Mouse (Mus musculus): ENCODE data around the gene Gtf2h4. TPM values are rescaled to one million over a fixed set of nuclear protein-coding genes. Genes with fewer than 3 reads are reported as not detected.

The Gtf2h4 gene
- polyA plus RNA-seq, 1 experiment from 2014 or later: 39.5 TPM

DNA sequence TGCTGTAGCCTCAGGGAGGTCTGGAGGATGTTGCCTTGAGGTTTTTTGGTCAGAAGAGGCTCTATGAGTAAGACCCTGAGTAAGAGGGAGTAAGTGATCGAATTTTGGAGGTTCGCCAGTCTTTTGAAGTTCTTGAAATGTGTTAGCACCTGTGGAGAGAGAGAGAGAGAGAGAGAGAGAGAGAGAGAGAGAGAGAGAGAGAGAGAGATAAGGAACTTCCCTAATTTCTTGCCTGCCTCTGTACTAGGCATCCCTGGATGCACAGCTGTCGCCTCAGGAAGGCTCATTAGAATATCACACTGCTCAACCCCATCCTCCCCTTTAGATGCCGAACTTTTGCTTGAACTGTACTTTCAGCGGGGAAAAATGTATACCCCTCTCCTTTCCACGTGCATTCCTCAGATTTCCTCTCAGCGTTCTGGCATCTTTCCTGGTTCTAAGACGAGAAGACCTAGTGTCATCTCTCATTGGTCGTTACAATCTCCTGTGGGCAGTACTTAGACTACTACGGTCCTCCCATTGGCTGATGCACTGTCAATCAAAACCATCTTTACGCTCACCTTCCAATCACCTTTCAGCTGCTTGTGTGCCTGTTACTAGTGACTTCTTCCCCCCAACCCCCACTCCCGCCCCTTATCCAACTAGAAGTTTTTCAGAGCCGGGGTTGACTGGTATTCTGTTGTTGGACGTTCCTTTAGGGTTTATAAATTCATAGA, 34.9 kb downstream of the Gtf2h4 start:
- Histone ChIP-seq H3K9me3 (replicated peaks) (no peaks in the 10 kb centered on the region), H3K4me3 (replicated peaks) (no peak overlapping the region), H3K4me2 (replicated peaks) (peak overlapping the region; percentile 41), H3K4me1 (peaks cover 5% of the 10 kb centered on the region; the same call in 1 of the 2 replicates), H3K27me3 (no peaks in the 10 kb centered on the region), H3K9ac (no peak overlapping the region), H3K27ac (replicated peaks) (peak overlapping the region; percentile 5; the same call in 1 of the 2 replicates), H3K36me3 (no peaks in the 10 kb centered on the region)
- 20% methylated on average over 14 of the region's 14 CpGs for WGBS
- ATAC-seq (ENCODE audit: insufficient number of reproducible peaks, low FRiP score, low TSS enrichment, low read depth): peak; percentile 90

- H3K9ac ChIP-seq: no peak overlapping the region
- no peak for ATAC-seq (ENCODE audit: insufficient number of reproducible peaks, low FRiP score, low TSS enrichment, low read depth)
- H3K27ac ChIP-seq (replicated peaks): no peak overlapping the region
- H3K4me3 ChIP-seq (replicated peaks): no peak overlapping the region
- no peaks in the 10 kb centered on the region for H3K9me3 ChIP-seq (replicated peaks)
- H3K36me3 ChIP-seq: no peaks in the 10 kb centered on the region
- WGBS: 43% methylated on average over 5 of the region's 5 CpGs
- H3K27me3 ChIP-seq: no peaks in the 10 kb centered on the region
- no peak overlapping the region for H3K4me2 ChIP-seq (replicated peaks)
- H3K4me1 ChIP-seq: peaks cover 5% of the 10 kb centered on the region; the same call in 1 of the 2 replicates
Observed at GRCm38 (mm10) chr17:35636363-35636762, 37.2 kb downstream of the Gtf2h4 start.

DNA sequence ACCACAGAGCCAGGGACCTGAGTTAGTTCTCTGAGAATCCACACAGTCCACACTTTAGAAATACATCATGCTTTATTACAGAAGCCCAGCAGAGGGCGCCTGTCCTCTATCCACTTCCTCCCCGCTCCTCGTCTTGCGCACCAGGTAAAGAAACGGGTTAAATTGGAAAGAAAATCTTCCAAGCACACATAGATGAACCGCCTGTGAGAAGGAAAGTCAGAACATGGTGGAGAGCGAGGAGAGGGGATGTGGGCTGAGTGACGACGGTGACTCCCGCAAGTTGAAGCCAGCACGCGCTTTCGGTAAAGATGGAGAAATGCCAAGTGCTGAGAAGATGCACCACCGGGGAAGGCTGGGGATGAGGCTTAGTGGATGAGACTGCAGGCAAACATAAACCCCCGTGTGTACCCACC, 37.8 kb downstream of the Gtf2h4 start:
- Histone ChIP-seq H3K9ac (peak overlapping the region; percentile 39; the same call in 1 of the 2 replicates), H3K27ac (replicated peaks) (no peak overlapping the region)
- ATAC-seq (ENCODE audit: insufficient number of reproducible peaks, low FRiP score, low TSS enrichment, low read depth): peak; percentile 36

GRCm38 (mm10) chr17:35635202-35635601, 38.3 kb downstream of the Gtf2h4 start:
- no peaks in the 10 kb centered on the region for H3K9me3 ChIP-seq (replicated peaks)
- H3K4me1 ChIP-seq: peaks cover 5% of the 10 kb centered on the region; the same call in 1 of the 2 replicates
- no peak for ATAC-seq (ENCODE audit: insufficient number of reproducible peaks, low FRiP score, low TSS enrichment, low read depth)
- no peak overlapping the region for H3K9ac ChIP-seq
- H3K27ac ChIP-seq (replicated peaks): no peak overlapping the region
- no peaks in the 10 kb centered on the region for H3K27me3 ChIP-seq
- no peaks in the 10 kb centered on the region for H3K36me3 ChIP-seq
- no peak overlapping the region for H3K4me2 ChIP-seq (replicated peaks)
- 80% methylated on average over 3 of the region's 3 CpGs for WGBS
- H3K4me3 ChIP-seq (replicated peaks): no peak overlapping the region

More for the DNA sequence above, 37.8 kb downstream of the Gtf2h4 start:
- WGBS: under 1% methylated on average over 15 of the region's 15 CpGs
- Histone ChIP-seq H3K4me2 (replicated peaks) (peak overlapping the region; percentile 77), H3K27me3 (no peaks in the 10 kb centered on the region), H3K36me3 (no peaks in the 10 kb centered on the region), H3K4me3 (replicated peaks) (peak overlapping the region; percentile 48), H3K4me1 (peaks cover 5% of the 10 kb centered on the region; the same call in 1 of the 2 replicates), H3K9me3 (replicated peaks) (no peaks in the 10 kb centered on the region)

GRCm38 (mm10) chr17:35633992-35634391, 39.5 kb downstream of the Gtf2h4 start:
- WGBS: 11% methylated on average over 1 of the region's 1 CpGs
- ATAC-seq (ENCODE audit: insufficient number of reproducible peaks, low FRiP score, low TSS enrichment, low read depth): no peak
- no peak overlapping the region for H3K27ac ChIP-seq (replicated peaks)

GRCm38 (mm10) chr17:35626537-35626936, 47.0 kb downstream of the Gtf2h4 start, which contains the start of gene Gm9573:
TSS of gene Gm9573 (minus strand) at chr17:35626637.
- Histone ChIP-seq H3K27ac (replicated peaks) (no peak within 1 kb of the TSS), H3K27me3 (no peaks in the 10 kb centered on the region), H3K36me3 (no peaks in the 10 kb centered on the region), H3K9me3 (replicated peaks) (no peaks in the 10 kb centered on the region), H3K4me2 (replicated peaks) (no peak within 1 kb of the TSS), H3K9ac (no peak within 1 kb of the TSS), H3K4me1 (no peaks in the 10 kb centered on the region), H3K4me3 (replicated peaks) (no peak within 1 kb of the TSS)
- no peak for ATAC-seq (ENCODE audit: insufficient number of reproducible peaks, low FRiP score, low TSS enrichment, low read depth)
- 70% methylated on average over 7 of the region's 7 CpGs for WGBS

More at GRCm38 (mm10) chr17:35633992-35634391, 39.5 kb downstream of the Gtf2h4 start:
- no peaks in the 10 kb centered on the region for H3K27me3 ChIP-seq
- H3K9ac ChIP-seq: no peak overlapping the region
- H3K4me3 ChIP-seq (replicated peaks): no peak overlapping the region
- H3K36me3 ChIP-seq: no peaks in the 10 kb centered on the region
- no peaks in the 10 kb centered on the region for H3K9me3 ChIP-seq (replicated peaks)
- peaks cover 5% of the 10 kb centered on the region; the same call in 1 of the 2 replicates for H3K4me1 ChIP-seq
- H3K4me2 ChIP-seq (replicated peaks): no peak overlapping the region

Other genes with a start within 250 kb of the Gtf2h4 start
- 0.14 and 0.28 TPM in 2 replicates for gene H2-Q6, start 248.9 kb downstream of the Gtf2h4 start, polyA plus RNA-seq (2015; fragmentation: Nextera tagmentation; extraction: Ambion mirVana)
- gene H2-Q7, start 234.6 kb downstream of the Gtf2h4 start, polyA plus RNA-seq (2015; fragmentation: Nextera tagmentation; extraction: Ambion mirVana): 2.0 and 2.2 TPM in 2 replicates
- gene H2-Q10, start 203.7 kb downstream of the Gtf2h4 start, polyA plus RNA-seq (2015; fragmentation: Nextera tagmentation; extraction: Ambion mirVana): 0.73 and 0.93 TPM in 2 replicates
- not detected in 2 replicates for gene Pou5f1, start 167.7 kb downstream of the Gtf2h4 start, polyA plus RNA-seq (2015; fragmentation: Nextera tagmentation; extraction: Ambion mirVana)
- 86.0 and 86.2 TPM in 2 replicates for gene Tcf19, start 156.9 kb downstream of the Gtf2h4 start, polyA plus RNA-seq (2015; fragmentation: Nextera tagmentation; extraction: Ambion mirVana)
- 18.3 and 20.7 TPM in 2 replicates for gene Cchcr1, start 156.6 kb downstream of the Gtf2h4 start, polyA plus RNA-seq (2015; fragmentation: Nextera tagmentation; extraction: Ambion mirVana)
- gene Psors1c2, start 140.5 kb downstream of the Gtf2h4 start, polyA plus RNA-seq (2015; fragmentation: Nextera tagmentation; extraction: Ambion mirVana): 20.4 and 22.7 TPM in 2 replicates
- gene Cdsn, start 121.6 kb downstream of the Gtf2h4 start, polyA plus RNA-seq (2015; fragmentation: Nextera tagmentation; extraction: Ambion mirVana): 12.1 and 12.5 TPM in 2 replicates
- 21.5 and 39.7 TPM in 2 replicates for gene 2300002M23Rik, start 106.3 kb downstream of the Gtf2h4 start, polyA plus RNA-seq (2015; fragmentation: Nextera tagmentation; extraction: Ambion mirVana)
- gene Sfta2, start 72.2 kb downstream of the Gtf2h4 start, polyA plus RNA-seq (2015; fragmentation: Nextera tagmentation; extraction: Ambion mirVana): 0.25 and 0.81 TPM in 2 replicates
- gene Gm9573, start 47.1 kb downstream of the Gtf2h4 start, polyA plus RNA-seq (2015; fragmentation: Nextera tagmentation; extraction: Ambion mirVana): 0.17 TPM in 1 of 2 replicates, not detected in the other
- gene Mucl3, start 30.0 kb downstream of the Gtf2h4 start, polyA plus RNA-seq (2015; fragmentation: Nextera tagmentation; extraction: Ambion mirVana): 0.36 TPM in 1 of 2 replicates, not detected in the other
- 16.6 and 19.0 TPM in 2 replicates for gene Vars2, start 6.1 kb downstream of the Gtf2h4 start, polyA plus RNA-seq (2015; fragmentation: Nextera tagmentation; extraction: Ambion mirVana)
- gene Ddr1, start 30.9 kb upstream of the Gtf2h4 start, polyA plus RNA-seq (2015; fragmentation: Nextera tagmentation; extraction: Ambion mirVana): 95.1 and 100 TPM in 2 replicates
- 28.7 and 30.2 TPM in 2 replicates for gene Ier3, start 147.9 kb upstream of the Gtf2h4 start, polyA plus RNA-seq (2015; fragmentation: Nextera tagmentation; extraction: Ambion mirVana)
- 64.4 and 72.6 TPM in 2 replicates for gene Flot1, start 149.5 kb upstream of the Gtf2h4 start, polyA plus RNA-seq (2015; fragmentation: Nextera tagmentation; extraction: Ambion mirVana)
- gene Tubb5, start 164.6 kb upstream of the Gtf2h4 start, polyA plus RNA-seq (2015; fragmentation: Nextera tagmentation; extraction: Ambion mirVana): 823 TPM in 2 replicates
- gene Mdc1, start 167.8 kb upstream of the Gtf2h4 start, polyA plus RNA-seq (2015; fragmentation: Nextera tagmentation; extraction: Ambion mirVana): 12.0 and 16.1 TPM in 2 replicates
- 53.2 and 55.2 TPM in 2 replicates for gene Nrm, start 187.6 kb upstream of the Gtf2h4 start, polyA plus RNA-seq (2015; fragmentation: Nextera tagmentation; extraction: Ambion mirVana)
- gene Ppp1r18, start 191.9 kb upstream of the Gtf2h4 start, polyA plus RNA-seq (2015; fragmentation: Nextera tagmentation; extraction: Ambion mirVana): 28.5 and 30.3 TPM in 2 replicates
- gene Dhx16, start 206.1 kb upstream of the Gtf2h4 start, polyA plus RNA-seq (2015; fragmentation: Nextera tagmentation; extraction: Ambion mirVana): 40.7 and 50.6 TPM in 2 replicates
- gene 2310061I04Rik, start 223.7 kb upstream of the Gtf2h4 start, polyA plus RNA-seq (2015; fragmentation: Nextera tagmentation; extraction: Ambion mirVana): 22.3 and 23.9 TPM in 2 replicates
- gene Atat1, start 236.3 kb upstream of the Gtf2h4 start, polyA plus RNA-seq (2015; fragmentation: Nextera tagmentation; extraction: Ambion mirVana): 64.5 and 77.7 TPM in 2 replicates
- gene Mrps18b, start 242.7 kb upstream of the Gtf2h4 start, polyA plus RNA-seq (2015; fragmentation: Nextera tagmentation; extraction: Ambion mirVana): 72.5 and 75.7 TPM in 2 replicates
- 39.2 and 39.5 TPM in 2 replicates for gene Ppp1r10, start 242.7 kb upstream of the Gtf2h4 start, polyA plus RNA-seq (2015; fragmentation: Nextera tagmentation; extraction: Ambion mirVana)